Mouse (Mus musculus): Measurements from ENCODE around the gene Ush2a.

DNA sequence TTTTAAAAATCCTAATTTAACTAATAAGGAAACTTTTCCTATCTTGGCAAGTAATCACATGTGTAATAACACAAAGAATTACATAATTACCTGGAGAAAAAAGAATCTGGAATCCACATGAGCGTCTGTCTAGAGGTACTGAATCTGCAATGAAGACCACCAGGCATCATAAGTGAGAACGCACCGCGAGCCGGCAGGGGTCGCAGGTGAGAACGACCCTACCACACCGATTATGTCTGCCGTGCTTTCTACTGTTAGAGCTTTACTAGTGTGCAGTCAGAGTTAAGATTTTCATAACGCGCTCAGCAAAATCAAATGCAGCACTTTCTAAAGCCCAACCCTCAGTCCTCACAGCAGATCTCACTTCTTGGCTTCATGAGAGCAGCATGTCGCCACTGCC, 740.0 kb downstream of the Ush2a start:
- TF ChIP-seq CTCF (IDR thresholded peaks at IDR 0.05) (no peak), EP300 (IDR thresholded peaks at IDR 0.05) (no peak)
